Mouse (Mus musculus): Measurements from ENCODE around the gene Mmel1.

The Mmel1 gene

DNA sequence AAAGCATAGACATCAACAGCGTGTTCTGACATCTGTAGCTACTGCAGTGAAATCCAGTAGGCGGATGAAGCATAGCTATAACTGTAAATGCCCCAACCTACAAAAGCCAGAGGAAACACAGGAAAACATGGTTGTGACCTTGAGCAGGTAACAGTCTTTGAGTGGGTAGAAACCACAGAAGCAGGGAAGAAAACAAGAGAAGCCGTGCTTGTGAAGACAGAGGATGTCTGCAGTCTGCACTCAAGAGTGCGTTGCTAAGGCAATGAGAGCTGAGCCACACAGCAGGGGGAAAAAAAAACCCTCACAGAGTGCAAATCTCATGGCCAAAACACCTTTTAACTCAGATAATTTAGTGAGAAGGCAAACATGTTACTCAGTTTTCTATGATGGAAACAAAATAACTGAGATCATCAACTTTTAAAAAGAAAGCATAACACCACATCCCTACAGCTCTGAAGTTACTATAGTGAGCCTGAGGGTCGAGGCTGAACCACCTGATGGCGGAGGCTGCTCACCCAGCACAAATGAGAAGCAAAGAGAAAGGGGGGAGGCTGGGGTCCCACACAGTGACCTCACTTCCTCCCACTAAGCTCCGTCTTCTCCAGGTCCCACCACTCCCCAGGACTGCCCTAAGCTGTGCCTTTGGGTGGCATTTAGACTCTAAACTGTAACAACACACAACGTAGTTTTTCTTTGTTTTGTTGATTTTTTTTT lies 67.3 kb downstream of the Mmel1 start:
- DNase-seq (ENCODE audit: low spot score in 2 of 2) = no peak

GRCm38 (mm10) chr4:154937746-154938145 lies 68.4 kb downstream of the Mmel1 start:
- DNase-seq (ENCODE audit: low spot score in 2 of 2) = no peak

GRCm38 (mm10) chr4:154940156-154940555 lies 70.8 kb downstream of the Mmel1 start:
- DNase-seq (ENCODE audit: low spot score in 2 of 2) = no peak

- DNase-seq (ENCODE audit: low spot score in 2 of 2) = no peak
Measured at GRCm38 (mm10) chr4:154941831-154942230, 72.4 kb downstream of the Mmel1 start.

GRCm38 (mm10) chr4:154942632-154943322 lies 73.4 kb downstream of the Mmel1 start:
- DNase-seq (ENCODE audit: low spot score in 2 of 2) = no peak

GRCm38 (mm10) chr4:154943323-154944039 lies 74.1 kb downstream of the Mmel1 start:
- no peak for DNase-seq (ENCODE audit: low spot score in 2 of 2)

DNA sequence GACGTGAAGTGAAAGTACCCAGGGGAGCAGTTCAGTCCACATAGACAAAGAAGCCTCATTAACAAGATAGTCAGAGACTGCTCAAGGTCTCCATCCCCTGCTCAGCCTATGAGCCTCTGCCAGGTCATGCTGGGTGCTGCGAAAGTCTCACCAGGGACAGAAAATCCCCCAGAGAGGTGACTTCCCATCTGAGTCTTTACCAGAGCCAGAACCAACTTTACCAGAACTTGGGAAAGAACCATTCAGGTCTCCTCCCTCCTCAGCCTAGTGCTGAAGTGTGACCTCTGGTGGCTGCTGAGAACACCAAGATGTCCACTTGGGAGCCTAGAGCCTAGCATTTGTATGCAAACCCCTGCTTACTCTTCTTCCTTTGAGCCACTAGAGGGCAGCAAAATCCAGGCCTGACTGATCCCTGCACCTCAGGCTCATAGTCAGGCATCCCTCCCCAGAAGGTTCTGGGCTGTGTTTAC lies 74.8 kb downstream of the Mmel1 start:
- peak; percentile 59 to 80 for DNase-seq (ENCODE audit: low spot score in 2 of 2)

Measured in frontal cortex, postnatal 36 days (tissue).